Mouse (Mus musculus): ENCODE measurements at regions not wholly inside any gene's neighbourhood (a gene's known extent, or its start where the extent isn't known, plus 50 kb on each side); places are given as distances from the start of the nearest gene placed in this dataset.

GRCm38 (mm10) chr9:61720206-61720605 lies 194.1 kb downstream of the Rplp1 start:
- TF ChIP-seq EP300 (IDR thresholded peaks at IDR 0.05; ENCODE audit: low read depth) (no peak), CTCF (IDR thresholded peaks at IDR 0.05; ENCODE audit: low read depth) (no peak)
